Mouse (Mus musculus) lung, postnatal 10 days (tissue): ENCODE data around the gene Pilrb1.

Experiments used
- DNase-seq: peaks from one replicate; pipeline ENCODE4 v3.0.0; 2021

Gene Pilrb1

GRCm38 (mm10) chr5:137826421-137826820 is 31.5 kb downstream of the Pilrb1 start:
- no peak for DNase-seq

DNA sequence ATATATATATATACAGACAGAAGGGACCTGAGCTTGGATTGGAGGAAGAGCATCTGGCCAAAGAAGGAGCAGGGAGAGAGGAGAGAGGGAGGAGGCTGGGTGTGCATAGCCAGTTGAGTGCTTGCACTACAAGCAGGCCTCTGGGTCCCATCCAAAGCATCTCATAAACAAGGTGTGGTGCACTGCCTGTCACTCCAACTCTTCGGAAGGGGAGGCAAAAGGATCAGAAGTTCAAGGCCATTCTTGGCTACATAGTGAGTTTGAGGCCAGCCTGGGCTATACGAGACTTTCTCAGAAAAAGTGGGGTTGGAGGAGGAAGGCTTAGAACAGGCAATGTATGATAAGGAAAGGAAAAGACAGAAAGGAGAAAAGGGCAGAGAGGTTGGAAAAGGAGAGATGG is 31.9 kb downstream of the Pilrb1 start:
- DNase-seq: no peak

GRCm38 (mm10) chr5:137825030-137825429 is 32.9 kb downstream of the Pilrb1 start:
- DNase-seq: no peak

- no peak for DNase-seq
These were observed 34.4 kb downstream of the Pilrb1 start for GRCm38 (mm10) chr5:137823455-137824045.

DNA sequence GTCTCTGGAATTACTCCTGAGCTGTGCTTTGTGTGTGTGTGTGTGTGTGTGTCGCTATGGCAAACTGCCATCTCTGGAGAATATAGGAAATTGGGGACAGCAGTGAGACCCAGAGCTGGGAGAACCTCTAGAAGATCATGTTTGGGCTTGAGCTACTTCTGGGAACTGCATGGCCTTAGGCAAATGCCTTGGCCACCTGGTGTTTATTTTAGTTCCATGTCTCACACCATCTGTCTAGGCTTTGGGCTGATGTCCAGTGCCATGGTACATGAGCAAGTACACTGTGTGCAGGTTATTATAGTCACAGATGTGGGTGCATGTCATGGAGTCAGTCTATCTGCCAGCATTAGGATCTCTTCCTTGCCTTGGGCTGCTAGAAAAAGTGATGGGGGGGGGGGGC is 35.3 kb downstream of the Pilrb1 start:
- DNase-seq: no peak

GRCm38 (mm10) chr5:137822126-137822525 is 35.8 kb downstream of the Pilrb1 start:
- no peak for DNase-seq

DNA sequence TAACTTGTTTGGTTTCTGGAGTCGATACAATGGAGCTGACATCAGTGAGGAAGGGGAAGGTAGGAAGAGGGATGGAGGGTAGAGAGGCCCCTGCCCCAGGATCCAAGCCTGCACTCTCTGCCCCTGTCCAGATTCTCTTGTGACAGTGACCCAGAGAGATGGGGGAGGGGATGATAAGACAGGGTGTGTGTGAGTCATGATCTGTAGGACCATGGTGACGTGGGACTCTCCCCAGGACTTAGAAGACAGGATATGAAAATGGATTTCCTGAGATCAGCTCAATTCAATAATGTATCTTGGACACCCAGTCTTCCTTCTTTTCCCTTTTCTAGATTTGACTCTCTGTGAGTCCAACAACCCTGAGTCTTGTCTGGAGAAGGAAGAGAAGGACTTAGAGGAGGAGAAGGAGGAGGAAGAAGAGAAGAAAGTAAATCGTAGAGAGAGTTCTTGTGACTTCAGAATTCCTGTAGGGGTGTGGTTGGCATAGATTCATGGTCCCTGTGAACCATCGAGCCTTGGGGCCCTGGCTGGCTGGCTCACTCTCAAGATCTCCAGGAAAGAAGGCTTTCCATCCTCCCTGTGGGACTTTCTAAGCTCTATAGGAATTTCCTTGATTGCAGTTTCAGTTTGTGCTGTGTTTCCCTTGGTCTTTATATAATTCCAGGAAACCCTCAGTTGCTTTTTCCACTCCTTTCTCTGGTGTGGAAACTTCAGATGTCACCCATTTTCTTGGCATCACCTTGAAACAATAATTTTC is 40.3 kb downstream of the Pilrb1 start:
- DNase-seq: no peak

DNA sequence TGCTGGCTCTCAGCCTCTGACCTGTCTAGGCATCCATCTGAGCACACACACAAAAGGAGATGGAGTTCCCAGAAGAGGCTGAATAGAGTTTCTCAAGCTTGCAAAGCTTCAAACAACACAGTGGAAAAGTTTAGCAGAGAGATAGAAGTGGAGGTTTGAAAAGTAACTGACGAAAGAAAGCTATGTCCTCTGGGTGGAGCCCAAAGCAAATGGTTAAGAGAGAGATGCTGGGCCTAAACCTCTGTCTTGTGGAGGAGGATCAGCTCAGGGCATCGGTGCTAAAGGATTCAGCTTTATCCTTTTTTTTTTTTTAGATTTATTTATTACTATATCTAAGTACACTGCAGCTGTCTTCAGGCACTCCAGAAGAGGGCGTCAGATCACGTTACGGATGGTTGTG is 49.6 kb downstream of the Pilrb1 start:
- no peak for DNase-seq

GRCm38 (mm10) chr5:137806158-137806557 is 51.7 kb downstream of the Pilrb1 start:
- DNase-seq: no peak
